Mouse (Mus musculus): Measurements from ENCODE around the gene Cx3cr1.

Cx3cr1 gene

GRCm38 (mm10) chr9:119973281-119973680 is 96.4 kb downstream of the Cx3cr1 start:
- DNase-seq = no peak

- no peak for DNase-seq
These were observed 97.1 kb downstream of the Cx3cr1 start for GRCm38 (mm10) chr9:119972582-119972981.

- DNase-seq = no peak
These were observed 97.5 kb downstream of the Cx3cr1 start for GRCm38 (mm10) chr9:119972166-119972565.

DNA sequence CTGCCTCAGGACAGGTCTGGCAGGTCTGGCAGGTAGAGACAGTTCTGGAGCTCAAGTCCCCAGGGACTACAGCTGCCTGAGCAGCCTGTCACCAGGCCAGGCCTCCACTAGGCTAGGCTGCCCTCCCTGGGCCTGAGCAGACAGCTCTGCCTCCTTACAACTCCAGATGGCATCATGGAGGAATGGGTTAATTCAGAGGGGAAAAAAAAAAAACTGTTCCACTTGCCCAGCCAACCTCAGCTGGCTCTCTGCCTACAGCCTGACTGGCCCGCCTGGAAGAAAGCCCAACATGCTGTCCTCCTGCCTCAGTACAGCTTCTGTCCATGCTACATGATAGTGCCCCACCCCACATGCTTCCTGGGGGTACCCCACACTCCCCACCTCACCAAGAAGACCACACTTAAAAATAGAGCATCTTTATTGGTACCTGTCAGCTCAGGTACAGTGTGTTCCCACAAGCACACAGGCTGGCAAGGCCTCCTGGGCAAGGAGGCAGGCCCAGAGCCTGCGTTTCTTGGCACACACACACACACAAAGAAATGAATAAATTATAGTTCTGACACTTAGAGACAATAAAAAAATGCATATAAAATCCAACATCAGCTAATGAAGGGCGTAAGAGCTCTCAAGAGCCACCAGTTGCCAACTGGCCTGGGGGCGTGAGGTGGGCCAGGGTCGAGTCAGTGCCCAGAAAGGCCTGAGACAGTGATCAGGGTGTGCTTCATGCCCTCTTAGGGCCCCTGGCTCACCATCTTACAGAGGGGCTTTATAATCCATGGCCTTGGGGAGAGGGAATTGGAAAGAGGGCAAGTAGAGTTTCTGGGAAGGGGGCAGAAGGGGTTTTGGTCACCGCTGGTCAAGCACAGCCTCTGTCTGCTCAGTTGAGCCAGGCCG is 98.7 kb downstream of the Cx3cr1 start:
- no peak for DNase-seq

GRCm38 (mm10) chr9:119970221-119970620 is 99.5 kb downstream of the Cx3cr1 start:
- DNase-seq = peak; percentile 53

GRCm38 (mm10) chr9:119969811-119970210 is 99.9 kb downstream of the Cx3cr1 start:
- no peak for DNase-seq

GRCm38 (mm10) chr9:119966221-119966910 is 103.3 kb downstream of the Cx3cr1 start:
- no peak for DNase-seq

GRCm38 (mm10) chr9:119965186-119965585 is 104.5 kb downstream of the Cx3cr1 start:
- DNase-seq = no peak

- DNase-seq = no peak
These were observed 105.5 kb downstream of the Cx3cr1 start for GRCm38 (mm10) chr9:119964206-119964605.

DNA sequence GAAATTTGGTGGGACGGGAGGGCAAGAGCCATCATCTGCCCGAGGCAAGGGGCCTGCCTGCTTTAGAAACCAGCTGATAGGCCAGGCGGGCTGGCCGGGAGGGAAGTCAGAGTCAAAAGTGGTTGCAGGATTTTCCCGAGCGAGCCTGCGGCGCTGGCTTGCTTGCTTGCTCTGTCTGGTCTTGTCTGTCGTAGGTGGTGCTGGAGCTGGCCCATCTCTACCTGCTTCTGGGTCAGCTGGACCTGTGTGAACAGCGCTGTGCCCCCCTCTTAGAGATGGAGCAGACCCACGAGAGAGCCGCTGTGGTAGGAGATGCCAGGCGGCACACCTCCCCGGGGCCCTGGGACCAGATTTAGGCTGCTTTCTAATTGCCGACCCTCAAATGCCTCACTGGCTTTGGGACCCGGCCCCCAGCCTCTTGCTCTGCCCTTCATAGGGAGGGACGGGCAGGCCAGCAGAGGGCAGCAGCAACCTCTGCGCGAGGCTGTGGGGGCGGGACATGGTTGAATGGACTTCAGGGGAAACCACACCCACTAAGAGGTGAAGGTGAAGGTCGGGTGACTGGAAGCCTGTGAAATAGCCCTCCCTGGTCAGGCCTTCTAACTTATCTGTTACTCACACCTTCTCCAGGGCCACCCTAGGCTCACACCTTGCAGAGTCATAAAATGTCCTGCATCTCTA is 106.6 kb downstream of the Cx3cr1 start:
- DNase-seq = peak; percentile 78

DNA sequence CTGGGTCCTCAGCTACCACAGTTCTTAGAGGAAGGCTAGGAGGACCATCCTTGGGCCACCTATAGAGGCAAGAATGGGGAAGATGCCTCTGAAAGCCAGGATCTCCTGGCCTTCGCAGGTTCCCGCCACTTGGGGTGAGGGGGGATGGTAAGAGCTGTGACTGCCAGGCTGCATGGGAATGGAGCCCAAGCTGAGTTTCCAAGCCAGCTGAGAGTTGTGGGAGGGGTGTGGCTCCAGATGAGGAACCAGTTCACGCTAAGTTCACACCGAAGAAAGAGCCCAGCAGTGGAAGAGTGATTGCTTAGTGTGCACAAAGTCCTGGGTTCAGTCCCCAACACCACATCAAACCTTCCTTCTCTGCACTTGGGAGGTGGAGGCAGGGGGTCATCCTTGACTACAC is 107.5 kb downstream of the Cx3cr1 start:
- no peak for DNase-seq

- no peak for DNase-seq
These were observed 110.8 kb downstream of the Cx3cr1 start for GRCm38 (mm10) chr9:119958835-119959234.

GRCm38 (mm10) chr9:119951388-119951787 is 118.3 kb downstream of the Cx3cr1 start:
- DNase-seq = no peak

DNA sequence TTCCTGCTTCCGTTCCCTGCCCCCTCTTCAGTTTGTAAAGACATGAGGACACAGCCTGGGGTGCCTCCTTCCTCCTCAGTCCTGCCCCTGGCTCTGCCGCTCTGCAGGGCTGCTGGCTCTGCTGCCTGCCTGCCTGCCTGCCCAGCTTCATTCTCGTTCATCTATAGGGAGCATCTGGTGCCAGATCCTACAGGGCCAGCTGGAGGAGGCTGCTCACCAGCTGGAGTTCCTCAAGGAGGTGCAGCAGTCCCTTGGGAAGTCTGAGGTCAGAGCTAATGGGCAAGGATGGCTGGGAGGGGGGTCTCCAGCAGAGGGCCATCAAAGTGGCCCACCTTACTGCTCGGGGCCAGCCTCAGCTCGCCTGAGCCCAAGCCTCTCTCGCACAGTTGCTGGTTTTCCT is 119.2 kb downstream of the Cx3cr1 start:
- no peak for DNase-seq

GRCm38 (mm10) chr9:119948804-119949203 is 120.9 kb downstream of the Cx3cr1 start:
- no peak for DNase-seq

DNA sequence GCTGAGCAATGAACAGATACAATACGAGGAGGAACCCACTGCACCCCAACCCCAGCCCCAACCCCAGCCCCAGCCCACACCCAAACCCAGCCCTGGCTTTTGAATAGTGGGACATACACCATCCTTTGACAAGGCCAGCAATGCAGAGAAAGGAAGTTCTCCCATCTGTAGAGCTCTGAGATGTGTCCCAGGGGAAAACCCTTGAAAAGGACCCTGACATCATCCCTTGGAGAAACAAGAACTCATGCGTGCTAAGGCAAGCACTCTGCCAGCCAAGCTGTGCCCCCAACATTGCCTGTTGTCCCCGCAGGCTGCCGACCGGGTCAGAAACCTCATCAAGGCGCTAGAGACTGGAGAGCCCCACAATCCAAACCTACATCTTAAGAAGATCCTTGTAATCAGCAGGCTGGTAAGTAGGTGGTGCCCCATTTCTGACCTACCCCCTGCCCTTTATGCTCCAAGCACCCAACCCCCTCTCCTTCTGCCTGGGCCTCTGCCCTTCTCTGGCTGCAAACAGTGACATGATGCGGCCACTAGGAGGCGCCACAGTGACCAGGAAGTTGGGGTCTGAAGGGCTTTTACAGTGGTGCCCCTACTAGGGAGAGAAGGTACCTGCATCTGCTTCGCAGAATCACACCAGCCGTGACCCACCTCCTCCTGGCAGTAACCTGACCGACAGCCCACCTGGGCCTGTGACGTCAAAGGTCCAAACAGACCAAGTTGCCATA is 124.3 kb downstream of the Cx3cr1 start:
- peak; percentile 50 for DNase-seq

- no peak for DNase-seq
These were observed 126.4 kb downstream of the Cx3cr1 start for GRCm38 (mm10) chr9:119943326-119943725.

DNA sequence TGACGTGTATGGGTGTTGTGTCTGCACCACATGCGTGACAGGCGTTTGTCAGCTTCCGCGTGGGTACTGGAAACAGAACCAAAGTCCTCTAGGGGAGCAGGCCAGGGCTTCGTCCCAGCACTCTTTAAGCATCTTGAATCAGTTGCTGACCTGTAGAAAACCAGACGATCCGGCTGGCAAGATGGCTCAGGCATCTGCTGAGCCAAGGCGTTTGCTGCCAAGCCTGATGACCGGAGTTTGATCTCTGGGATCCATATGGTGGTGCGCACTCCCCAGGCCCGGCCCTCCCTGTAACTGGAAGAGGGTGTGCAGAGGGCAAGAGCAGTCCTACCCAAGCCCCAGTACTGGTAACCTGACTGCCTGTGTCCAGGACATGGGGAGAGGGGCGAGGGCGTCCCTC is 127.8 kb downstream of the Cx3cr1 start:
- no peak for DNase-seq

DNA sequence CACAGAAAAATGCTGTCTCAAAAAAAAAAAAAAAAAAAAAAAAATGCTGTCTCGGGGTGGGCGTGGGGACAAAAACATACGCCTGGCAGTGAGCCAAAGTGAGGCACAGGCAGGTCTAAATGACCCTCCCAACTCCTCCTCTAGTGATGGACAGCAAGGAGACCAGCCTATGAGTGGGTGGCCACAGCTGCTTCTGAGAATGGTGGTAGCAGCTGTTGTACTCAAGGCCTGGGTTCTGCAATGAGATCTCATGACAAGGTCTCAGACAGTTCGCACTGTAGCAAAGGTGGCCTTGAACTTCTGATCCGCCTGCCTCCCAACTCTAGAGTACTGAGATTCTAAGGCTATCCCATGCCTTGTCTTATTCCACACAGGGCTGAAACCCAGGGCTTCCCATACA is 128.3 kb downstream of the Cx3cr1 start:
- peak; percentile 11 for DNase-seq

- DNase-seq = no peak
These were observed 130.0 kb downstream of the Cx3cr1 start for GRCm38 (mm10) chr9:119939646-119940045.

DNA sequence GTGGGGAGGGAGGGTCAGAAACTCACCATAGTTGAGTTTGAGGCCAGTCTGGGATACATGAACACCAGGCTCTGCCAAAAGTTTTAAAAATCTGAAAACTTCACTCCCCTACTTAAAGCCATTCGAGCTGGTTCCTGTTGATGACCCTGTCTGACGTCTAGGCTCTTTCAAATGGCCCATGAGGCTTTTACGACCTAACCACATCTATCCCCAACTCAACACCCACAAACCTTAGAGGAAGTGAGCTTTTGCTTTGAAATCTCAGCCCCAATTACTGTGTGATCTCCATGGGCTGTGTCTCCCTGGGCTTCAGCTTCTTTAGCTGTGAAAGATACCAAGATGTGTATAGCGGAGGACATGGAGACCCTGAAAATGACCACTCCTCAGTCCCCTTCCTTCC is 131.2 kb downstream of the Cx3cr1 start:
- no peak for DNase-seq

GRCm38 (mm10) chr9:119937005-119937773 is 132.5 kb downstream of the Cx3cr1 start, which contains the start of the genes Gorasp1 and Ttc21a:
Gene Gorasp1 (minus strand): TSS chr9:119937565.
Gene Ttc21a (plus strand): TSS chr9:119937606.
- DNase-seq = peak; percentile 97

Data from retina, postnatal 1 day (tissue).